Mouse (Mus musculus): ENCODE measurements around the gene Cpeb2. TPM values are rescaled to one million over a fixed set of nuclear protein-coding genes. Genes with fewer than 3 reads are reported as not detected.

Cpeb2 gene
- polyA plus RNA-seq, 1 experiment = 4.0 TPM

GRCm38 (mm10) chr5:43337212-43337611, 104.2 kb downstream of the Cpeb2 start:
- no peak overlapping the region for H3K4me3 ChIP-seq (replicated peaks; ENCODE audit: extremely low read depth, low read depth, low read length)
- no peak for DNase-seq
- 83% methylated on average over 1 of the region's 1 CpGs for WGBS
- TF ChIP-seq CTCF (IDR thresholded peaks at IDR 0.05; ENCODE audit: insufficient read depth, low read length) = no peak
- TF ChIP-seq POLR2A (IDR thresholded peaks at IDR 0.05; ENCODE audit: borderline replicate concordance, extremely low read depth, low read depth, low read length) = no peak
- H3K4me1 ChIP-seq (ENCODE audit: control insufficient read depth, insufficient read depth, low read length) = no peaks in the 10 kb centered on the region

GRCm38 (mm10) chr5:43338771-43339475, 106.0 kb downstream of the Cpeb2 start:
- WGBS = 55% methylated on average over 10 of the region's 10 CpGs
- Histone ChIP-seq H3K4me1 (ENCODE audit: control insufficient read depth, insufficient read depth, low read length) (no peaks in the 10 kb centered on the region), H3K4me3 (replicated peaks; ENCODE audit: extremely low read depth, low read depth, low read length) (no peak overlapping the region)
- DNase-seq = no peak
- TF ChIP-seq CTCF (IDR thresholded peaks at IDR 0.05; ENCODE audit: insufficient read depth, low read length) = no peak
- no peak for TF ChIP-seq POLR2A (IDR thresholded peaks at IDR 0.05; ENCODE audit: borderline replicate concordance, extremely low read depth, low read depth, low read length)

Measured in lung, adult 2 months (tissue).